Mouse (Mus musculus): ENCODE results near the gene Naxd. TPM values are rescaled to one million over a fixed set of nuclear protein-coding genes. Genes with fewer than 3 reads are reported as not detected.

Gene Naxd
- total RNA-seq, 2 experiments from 2014 or later, result 55.5 to 58.7 TPM

- DNase-seq (ENCODE audit: low spot score in 2 of 2), result peak; percentile 95 to 96
Measured at GRCm38 (mm10) chr8:11554799-11555719, 57.8 kb downstream of the Naxd start, which contains the start of gene Ing1. Gene Ing1 (plus strand): TSS chr8:11555571.

DNA sequence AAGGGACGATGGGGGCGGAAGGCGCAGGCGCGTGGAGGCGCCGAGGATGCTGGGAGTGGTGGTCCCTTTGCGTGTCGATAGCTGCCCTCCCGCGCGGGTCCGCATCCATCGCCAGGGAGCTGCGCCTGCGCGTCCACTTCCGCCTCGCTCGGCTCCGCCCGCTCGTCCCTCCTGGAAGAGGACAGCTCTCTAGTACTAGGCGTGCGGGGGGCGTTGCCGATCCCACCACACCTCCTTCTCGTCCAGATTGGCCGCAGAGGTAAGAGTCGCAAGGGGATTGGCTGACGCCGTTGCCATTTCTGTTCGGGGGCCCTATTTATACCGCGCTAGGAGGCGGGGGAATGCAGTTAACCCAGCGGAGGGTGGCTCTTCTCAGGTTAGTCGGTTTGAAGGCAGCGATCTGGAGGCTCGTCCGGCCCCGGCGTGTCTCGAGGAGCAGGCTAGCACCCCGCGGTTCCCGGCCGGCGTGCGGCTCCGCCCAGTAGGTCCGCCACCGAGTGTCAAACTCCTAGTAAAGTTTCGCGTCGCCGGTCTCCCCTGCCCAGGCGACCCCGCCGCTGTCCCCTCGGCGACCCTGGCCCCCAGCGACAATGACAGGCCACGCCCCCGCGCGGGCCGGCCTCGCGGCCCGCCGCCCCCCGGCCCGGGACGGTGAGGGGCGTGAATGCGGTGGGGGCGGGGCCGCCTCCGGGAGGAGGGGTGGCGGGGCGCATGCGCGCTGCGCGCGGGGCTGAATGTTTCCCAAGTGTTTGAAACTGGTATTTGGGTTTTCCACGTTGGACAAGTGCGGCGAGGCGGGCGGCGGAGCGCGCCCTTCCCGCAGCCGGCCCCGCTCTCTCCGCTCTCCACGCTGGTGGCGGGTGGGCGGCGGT is 58.6 kb downstream of the Naxd start:
- DNase-seq (ENCODE audit: low spot score in 2 of 2), result peak; percentile 99 to 100

- peak; percentile 39 to 50 for DNase-seq (ENCODE audit: low spot score in 2 of 2)
Measured at GRCm38 (mm10) chr8:11556691-11557423, 59.6 kb downstream of the Naxd start.

- peak in 1 of 2 experiments; percentile 45 for DNase-seq (ENCODE audit: low spot score in 2 of 2)
Measured at GRCm38 (mm10) chr8:11557424-11557767, 60.1 kb downstream of the Naxd start.

DNA sequence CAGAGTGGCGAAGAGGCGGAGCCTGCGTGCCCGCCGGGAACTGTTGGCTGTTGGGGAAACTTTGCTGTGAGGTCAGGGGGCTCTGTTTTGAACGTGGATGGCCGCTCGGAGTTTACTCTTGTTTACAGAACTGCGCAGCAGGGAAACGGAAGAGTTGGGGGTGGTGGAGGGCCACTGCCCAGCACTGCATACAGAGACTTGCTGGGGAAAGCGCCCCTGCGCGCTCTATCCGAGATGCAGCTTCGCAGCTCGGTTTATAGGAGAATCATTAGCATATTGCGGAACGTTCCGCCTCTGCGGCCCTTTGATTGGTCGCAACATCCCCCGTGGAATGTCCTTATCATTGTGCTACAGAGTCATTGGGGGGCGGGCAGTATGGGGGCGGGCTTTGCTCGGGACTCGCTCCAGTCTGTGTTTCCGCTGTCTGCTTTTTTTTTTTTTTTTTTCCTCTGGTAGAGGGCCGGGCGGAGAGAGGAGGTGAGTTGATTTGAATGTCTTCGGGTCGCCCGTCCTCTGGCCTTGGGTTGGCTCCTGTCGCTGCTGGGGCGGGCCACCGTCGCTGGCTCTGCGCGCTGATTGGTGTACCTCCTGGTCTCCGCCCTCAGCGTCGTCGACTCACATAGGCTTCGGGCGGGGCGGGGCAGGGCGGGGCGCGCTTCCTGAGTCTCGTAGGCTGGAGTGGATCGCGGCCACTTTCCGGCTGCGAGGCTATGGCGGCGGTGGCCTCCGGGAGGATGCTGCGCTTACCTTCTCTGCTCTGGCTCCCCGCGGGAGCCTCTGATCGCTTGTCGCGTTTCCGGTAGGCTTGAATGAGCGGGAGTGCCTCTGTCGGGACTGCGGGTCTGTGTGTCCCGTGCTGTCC is 60.7 kb downstream of the Naxd start:
- DNase-seq (ENCODE audit: low spot score in 2 of 2), result peak; percentile 93 to 97

DNA sequence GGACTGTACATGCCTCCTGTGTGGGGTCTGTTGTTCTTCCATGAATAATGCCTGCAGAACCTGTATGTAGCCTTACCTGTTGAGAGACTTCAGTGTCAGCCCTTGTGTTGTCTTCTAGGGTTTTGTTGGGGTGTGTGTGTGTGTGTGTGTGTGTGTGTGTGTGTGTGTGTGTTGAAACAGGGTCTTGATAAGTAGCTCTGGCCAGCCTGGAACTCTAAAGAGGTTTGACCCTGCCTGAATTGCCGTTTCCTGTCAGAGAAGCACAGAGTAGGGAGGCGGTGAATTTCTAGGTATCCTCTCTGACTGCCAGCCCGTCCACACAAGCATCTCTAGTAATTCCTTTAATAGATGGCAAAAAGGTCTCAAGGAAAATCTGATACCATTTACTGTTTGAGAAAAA is 62.2 kb downstream of the Naxd start:
- DNase-seq (ENCODE audit: low spot score in 2 of 2), result no peak

GRCm38 (mm10) chr8:11560220-11560619 is 62.9 kb downstream of the Naxd start:
- no peak for DNase-seq (ENCODE audit: low spot score in 2 of 2)

DNA sequence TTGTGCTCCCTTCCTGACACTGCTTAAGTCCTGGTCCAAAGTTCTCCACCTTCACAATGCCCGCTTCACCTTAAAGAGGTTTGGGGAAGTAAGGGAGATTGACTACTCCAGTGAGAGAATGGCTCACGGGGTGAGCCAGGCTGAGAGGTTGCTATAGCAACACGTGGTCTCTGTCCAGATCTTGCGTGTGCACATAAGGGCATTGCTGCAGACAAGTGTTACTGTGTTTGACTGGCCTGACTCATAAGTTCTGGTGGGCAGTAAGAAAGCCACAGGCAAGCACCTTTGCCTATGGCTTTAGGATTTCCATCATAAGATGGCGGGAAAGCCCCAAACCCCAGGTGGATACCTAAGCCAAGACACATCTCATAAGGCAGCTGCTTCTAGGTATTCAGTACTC is 66.9 kb downstream of the Naxd start:
- DNase-seq (ENCODE audit: low spot score in 2 of 2), result no peak

Other genes with a start within 250 kb of the Naxd start
- gene Col4a2, start 184.7 kb upstream of the Naxd start, total RNA-seq (2021), result 10 to 100 TPM; 78.5 to 78.8 TPM
- gene Col4a1, start 184.7 kb upstream of the Naxd start, total RNA-seq (2021), result 100 to 1,000 TPM; 108 to 117 TPM
- under 1 TPM; 0.74 to 0.94 TPM for gene Rab20, start 18.8 kb upstream of the Naxd start, total RNA-seq (2021)
- gene Cars2, start 53.3 kb downstream of the Naxd start, total RNA-seq (2021), result 10 to 100 TPM; 20.5 to 22.4 TPM
- gene Ing1, start 58.1 kb downstream of the Naxd start, total RNA-seq (2021), result 10 to 100 TPM; 28.6 to 36.7 TPM
- 10 to 100 TPM; 63.1 to 65.3 TPM for gene Ankrd10, start 138.3 kb downstream of the Naxd start, total RNA-seq (2021)
- not detected for gene 1700016D06Rik, start 203.6 kb downstream of the Naxd start, total RNA-seq (2021)
- gene Arhgef7, start 230.2 kb downstream of the Naxd start, total RNA-seq (2021), result 100 to 1,000 TPM; 153 to 157 TPM

Measured in layer of hippocampus, postnatal 14 days (tissue).